Mouse (Mus musculus) liver, adult 2 months (tissue): ENCODE results near the gene Gm20379.

ENCODE experiments used
- CTCF ChIP-seq: fragments of 200-500 bp; IDR thresholded peaks from 2 replicates; pipeline ENCODE4 v1.5.1; 2011; ENCODE audit warnings: low read depth, low read length, control low read depth
- POLR2A ChIP-seq: fragments of 200-500 bp; IDR thresholded peaks from 2 replicates; pipeline ENCODE4 v1.6.1; 2011; ENCODE audit warnings: low read length, control low read depth; ENCODE audit not compliant: insufficient read depth; ENCODE audit errors: extremely low read depth

DNA sequence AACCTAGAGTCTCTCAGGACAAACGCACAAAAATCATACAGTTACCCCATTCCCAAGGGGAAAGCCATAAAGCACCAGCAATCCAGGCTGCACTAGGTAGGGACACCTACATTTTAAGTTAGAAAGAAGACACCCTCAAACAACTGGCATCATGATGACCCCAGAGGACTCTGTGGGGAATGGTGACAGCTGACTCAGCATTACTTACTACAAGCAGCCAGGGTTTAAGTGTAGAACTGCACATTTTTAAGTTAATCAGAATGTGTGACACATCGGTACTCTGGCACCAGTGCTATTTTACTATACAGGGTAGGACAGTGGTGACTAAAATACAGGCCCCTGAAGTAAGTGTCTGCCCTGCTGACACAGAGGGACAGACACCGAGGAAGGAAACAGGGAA is 24.8 kb downstream of the Gm20379 start:
- no peak for TF ChIP-seq POLR2A
- TF ChIP-seq CTCF: no peak
